Mouse (Mus musculus) CH12.LX (cell line): ENCODE measurements at regions not wholly inside any gene's neighbourhood (a gene's known extent, or its start where the extent isn't known, plus 50 kb on each side); places are given as distances from the start of the nearest gene placed in this dataset.

ENCODE experiments used
- BHLHE40 ChIP-seq: IDR thresholded peaks from 2 replicates; pipeline ENCODE4 v1.6.1; 2011; ENCODE audit warnings: mild to moderate bottlenecking, low read depth, low read length, improper control_type of control experiment
- CHD2 ChIP-seq: IDR thresholded peaks from 2 replicates; pipeline ENCODE4 v1.6.1; 2011; ENCODE audit warnings: low read length, improper control_type of control experiment
- CTCF ChIP-seq, 2 experiments: IDR thresholded peaks in 1 of 2; conservative IDR thresholded peaks in 1 of 2; 2 replicates each; pipeline ENCODE4 v1.5.1; 2011 to 2012; ENCODE audit warnings: low read depth in 2 of 2, low read length in 2 of 2, improper control_type of control experiment in 1 of 2, inconsistent platforms in 1 of 2, mild to moderate bottlenecking in 1 of 2, moderate library complexity in 1 of 2
- EP300 ChIP-seq: IDR thresholded peaks from 2 replicates; pipeline ENCODE4 v1.6.1; 2011; ENCODE audit warnings: low read length, improper control_type of control experiment
- RCOR1 ChIP-seq: conservative IDR thresholded peaks from 2 replicates; pipeline ENCODE4 v1.6.1; 2012; ENCODE audit warnings: low read depth, mild to moderate bottlenecking, inconsistent platforms, low read length, improper control_type of control experiment
- SIN3A ChIP-seq: IDR thresholded peaks from 2 replicates; pipeline ENCODE4 v1.6.1; 2012; ENCODE audit warnings: low read length, improper control_type of control experiment, inconsistent platforms
- USF1 ChIP-seq: IDR thresholded peaks from 2 replicates; pipeline ENCODE4 v1.6.1; 2014; ENCODE audit warnings: low read depth, mild to moderate bottlenecking, inconsistent platforms, low read length, improper control_type of control experiment
- ZMIZ1 ChIP-seq: IDR thresholded peaks from 2 replicates; pipeline ENCODE4 v1.6.1; 2012; ENCODE audit warnings: low read depth, mild to moderate bottlenecking, inconsistent platforms, low read length, improper control_type of control experiment

DNA sequence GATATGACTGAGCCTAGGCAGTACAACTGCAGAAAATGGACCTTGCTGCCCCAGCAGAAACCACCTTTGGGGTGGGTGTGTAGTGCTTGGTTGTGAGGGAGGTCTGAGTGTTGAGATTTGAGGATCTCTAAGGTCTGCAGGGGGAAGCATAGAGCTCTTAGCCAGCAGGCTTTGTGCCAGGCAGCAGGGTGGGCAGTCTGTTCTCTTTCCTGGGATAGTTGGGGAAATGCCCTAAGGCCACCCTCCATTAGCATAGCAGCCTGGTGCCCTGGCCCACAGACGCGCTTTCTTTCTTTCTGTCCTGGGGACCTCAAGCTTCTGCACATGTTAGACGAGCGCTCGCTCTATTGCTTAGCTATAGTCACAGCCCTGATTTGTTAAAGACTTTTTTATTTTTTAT is 91.4 kb upstream of the Eef2kmt start:
- no peak for TF ChIP-seq SIN3A
- no peak for TF ChIP-seq CTCF (conservative IDR thresholded peaks at IDR 0.05 in 1 of 2, IDR thresholded peaks at IDR 0.05 in 1 of 2; ENCODE audit: low read depth in 2 of 2, low read length in 2 of 2)
- TF ChIP-seq RCOR1 = no peak
- no peak for TF ChIP-seq EP300
- no peak for TF ChIP-seq BHLHE40
- TF ChIP-seq CHD2 = no peak
- no peak for TF ChIP-seq ZMIZ1
- TF ChIP-seq USF1 = no peak
